Mouse (Mus musculus): Measurements from ENCODE around the gene Tbc1d8b. TPM values are rescaled to one million over a fixed set of nuclear protein-coding genes. Genes with fewer than 3 reads are reported as not detected.

Gene Tbc1d8b
- 20.7 TPM for polyA plus RNA-seq (2014; fragmentation: Illumina TruSeq; extraction: RNeasy Lipid Tissue Mini Kit (QIAGEN cat#74804); ENCODE audit: low read depth, low replicate concordance)

DNA sequence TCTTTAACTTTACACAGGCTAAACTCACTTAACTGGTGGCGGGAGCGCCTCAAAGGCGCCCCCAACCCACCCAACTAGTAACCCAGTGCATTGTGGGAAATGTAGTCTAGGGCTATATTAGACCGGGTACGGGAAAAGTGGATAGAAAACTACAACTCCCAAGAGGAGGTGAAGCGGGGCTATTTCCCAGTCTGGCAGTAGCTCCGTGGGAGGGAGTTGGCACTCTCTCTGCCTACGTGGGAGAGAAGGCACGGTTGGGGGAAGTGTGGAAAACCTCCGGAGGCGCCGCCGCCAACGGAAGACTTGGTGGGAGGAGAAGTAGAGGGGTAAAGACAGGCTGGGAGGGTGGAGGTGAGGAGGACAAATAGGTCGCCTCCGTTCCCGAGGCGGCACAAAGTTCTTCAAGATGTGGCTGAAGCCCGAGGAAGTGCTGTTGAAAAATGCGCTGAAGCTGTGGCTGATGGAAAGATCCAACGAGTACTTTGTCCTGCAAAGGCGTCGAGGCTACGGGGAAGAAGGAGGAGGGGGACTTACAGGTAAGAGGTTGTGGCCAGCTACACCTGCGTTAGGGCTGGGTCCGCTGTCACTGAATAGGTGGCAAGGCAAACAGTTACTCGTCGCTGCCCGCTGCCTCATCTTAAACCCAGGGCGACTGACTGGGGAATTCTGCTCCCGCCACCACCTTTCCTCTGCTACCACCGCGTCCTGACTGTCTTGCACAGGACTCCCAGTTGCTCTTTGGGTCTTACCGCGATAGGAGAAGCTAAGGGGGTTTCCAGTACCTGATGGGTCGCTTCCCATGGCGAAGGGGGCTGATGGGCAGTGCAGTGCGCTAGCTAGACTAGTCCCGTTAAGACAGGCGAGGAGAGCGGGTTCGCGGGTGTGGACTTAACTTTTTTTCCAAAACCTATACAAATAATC is at the start of gene Tbc1d8b:
Tbc1d8b (plus strand) TSS at position 222 of the 921 bp plus-strand sequence.

DNA sequence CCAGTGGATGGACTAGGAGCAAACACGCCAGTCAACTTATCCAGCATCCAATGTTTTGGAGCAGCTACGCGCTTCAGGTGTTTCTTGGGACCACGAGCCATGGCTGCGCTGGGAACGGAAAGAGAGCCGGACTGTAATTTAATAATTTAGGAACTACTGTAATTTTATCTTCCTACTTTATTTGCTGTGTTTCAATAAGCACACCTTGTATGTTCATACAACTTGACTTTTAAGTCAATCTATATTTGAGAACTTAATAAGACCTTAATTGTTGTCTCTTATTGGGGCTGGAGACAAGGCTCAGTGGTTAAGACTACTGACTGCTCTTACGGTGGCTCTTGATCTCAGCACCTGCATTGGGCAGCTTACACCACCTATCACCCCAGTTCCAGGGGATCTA is 29.6 kb downstream of the Tbc1d8b start, which contains the start of gene Gm15013:
Gm15013 (minus strand) TSS at position 101 of the 400 bp plus-strand sequence.

GRCm38 (mm10) chrX:139782278-139783044 is 97.7 kb downstream of the Tbc1d8b start, which contains the start of gene Ripply1:
TSS of gene Ripply1 (minus strand) at chrX:139782353.

GRCm38 (mm10) chrX:139800406-139800878 is 115.6 kb downstream of the Tbc1d8b start, which contains the start of gene Cldn2:
TSS of gene Cldn2 (plus strand) at chrX:139800828.

Other genes with a start within 250 kb of the Tbc1d8b start
- gene D330045A20Rik, start 204.6 kb upstream of the Tbc1d8b start, polyA plus RNA-seq (2014; fragmentation: Illumina TruSeq; extraction: RNeasy Lipid Tissue Mini Kit (QIAGEN cat#74804); ENCODE audit: low read depth, low replicate concordance) = 0.11 TPM
- 215 TPM for gene Rnf128, start 121.7 kb upstream of the Tbc1d8b start, polyA plus RNA-seq (2014; fragmentation: Illumina TruSeq; extraction: RNeasy Lipid Tissue Mini Kit (QIAGEN cat#74804); ENCODE audit: low read depth, low replicate concordance)
- not detected for gene Gm15013, start 29.5 kb downstream of the Tbc1d8b start, polyA plus RNA-seq (2014; fragmentation: Illumina TruSeq; extraction: RNeasy Lipid Tissue Mini Kit (QIAGEN cat#74804); ENCODE audit: low read depth, low replicate concordance)
- 1.1 TPM for gene Ripply1, start 97.4 kb downstream of the Tbc1d8b start, polyA plus RNA-seq (2014; fragmentation: Illumina TruSeq; extraction: RNeasy Lipid Tissue Mini Kit (QIAGEN cat#74804); ENCODE audit: low read depth, low replicate concordance)
- 77.7 TPM for gene Cldn2, start 115.8 kb downstream of the Tbc1d8b start, polyA plus RNA-seq (2014; fragmentation: Illumina TruSeq; extraction: RNeasy Lipid Tissue Mini Kit (QIAGEN cat#74804); ENCODE audit: low read depth, low replicate concordance)
- 4.5 TPM for gene Morc4, start 186.7 kb downstream of the Tbc1d8b start, polyA plus RNA-seq (2014; fragmentation: Illumina TruSeq; extraction: RNeasy Lipid Tissue Mini Kit (QIAGEN cat#74804); ENCODE audit: low read depth, low replicate concordance)